Mouse (Mus musculus): ENCODE measurements around the gene Zfp146.

GRCm38 (mm10) chr7:30183879-30184289 lies 14.3 kb upstream of the Zfp146 start, which contains the start of gene Cox7a1:
- TF ChIP-seq CTCF (IDR thresholded peaks at IDR 0.05; ENCODE audit: low read depth, low read length) = no peak
- TF ChIP-seq POLR2A (IDR thresholded peaks at IDR 0.05; ENCODE audit: borderline replicate concordance, low read depth, low read length) = no peak

Data from bone marrow macrophage, adult 2 months (primary cell).